ENCODE assay signal across 18 mouse cellular contexts in the genomic region with DNA sequence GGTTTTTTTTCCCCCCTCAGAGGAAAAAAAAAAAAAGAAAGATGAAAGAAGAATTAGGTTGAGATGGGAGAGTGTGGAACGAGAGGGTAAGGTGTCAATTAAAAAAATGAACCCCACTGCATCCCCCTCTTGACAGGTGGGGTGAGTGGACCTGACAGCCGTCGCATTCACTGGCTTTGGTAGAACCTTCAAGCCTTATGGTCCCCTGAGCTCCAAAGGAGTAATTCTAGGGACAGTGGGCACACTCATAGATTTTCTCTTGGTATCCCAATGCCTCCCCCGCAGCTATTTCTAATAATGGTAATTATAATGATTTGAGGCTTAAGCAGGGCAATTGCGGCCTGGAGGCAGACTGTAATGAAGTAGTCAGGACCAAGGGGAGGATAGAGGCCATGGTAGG.
DNase-seq lines count a peak whose midpoint lies in the region; ATAC-seq lines count a peak whose summit lies in the region.
"Had no signal": no experiment of that assay in that cellular context is flagged by ENCODE, and none has a peak within 500 bp of the region (broad histone marks: within the 10 kb centered on the region; RNA-seq: fewer than 3 reads in every experiment).

No protein-coding gene starts in this region.

- peaks cover 36% of the 10 kb centered on the region for H3K4me1 ChIP-seq in midbrain, embryonic 12.5 days
- H3K4me1 ChIP-seq in midbrain, embryonic 11.5 days (ENCODE audit: control insufficient read depth, insufficient read depth, low read length): no peaks in the 10 kb centered on the region
- H3K4me1 ChIP-seq in neural tube, embryonic 13.5 days (replicated peaks): peaks cover 44% of the 10 kb centered on the region

- H3K4me2 ChIP-seq in midbrain, embryonic 12.5 days (replicated peaks): no peak overlapping the region
- no peak overlapping the region for H3K4me2 ChIP-seq in midbrain, embryonic 11.5 days
- H3K4me2 ChIP-seq in neural tube, embryonic 13.5 days: no peak overlapping the region
- H3K4me2 ChIP-seq: embryonic facial prominence, embryonic 15.5 days; heart, embryonic 12.5 days; hindbrain, embryonic 15.5 days had no signal

- peak; percentile 54; the same call in 1 of the 2 replicates for ATAC-seq in midbrain, embryonic 12.5 days (ENCODE audit: low FRiP score, low read depth)
- no peak for ATAC-seq in midbrain, embryonic 11.5 days (ENCODE audit: low FRiP score)
- no peak for ATAC-seq in neural tube, embryonic 13.5 days (ENCODE audit: low read depth)
- ATAC-seq: forebrain, embryonic 16.5 days had no signal

- no peak overlapping the region for H3K4me3 ChIP-seq in midbrain, embryonic 12.5 days
- H3K4me3 ChIP-seq in midbrain, embryonic 11.5 days (ENCODE audit: low read depth, low read length): no peak overlapping the region
- no peak overlapping the region for H3K4me3 ChIP-seq in neural tube, embryonic 13.5 days
- H3K4me3 ChIP-seq: embryonic facial prominence, embryonic 15.5 days; erythroblast, embryonic 14.5 days; forebrain, embryonic 10.5 days; heart, embryonic 12.5 days; hindbrain, embryonic 15.5 days had no signal

- H3K27ac ChIP-seq in midbrain, embryonic 12.5 days (replicated peaks): peak overlapping the region; percentile 58
- H3K27ac ChIP-seq in midbrain, embryonic 11.5 days (ENCODE audit: low read depth, low read length): no peak overlapping the region
- H3K27ac ChIP-seq in neural tube, embryonic 13.5 days (replicated peaks): peak overlapping the region; percentile 42; the same call in 1 of the 2 replicates
- H3K27ac ChIP-seq: embryonic facial prominence, embryonic 15.5 days; forebrain, embryonic 10.5 days; hindbrain, embryonic 15.5 days had no signal

- 87% methylated on average over 5 of the region's 5 CpGs for WGBS in midbrain, embryonic 12.5 days
- 85% methylated on average over 5 of the region's 5 CpGs for WGBS in midbrain, embryonic 11.5 days
- 71% methylated on average over 5 of the region's 5 CpGs for whole genome bisulfite sequencing in neural tube, embryonic 13.5 days

- intact Hi-C loops in left cerebral cortex, postnatal 14 days (cut with DNase I): no loop called here

- H3K9ac ChIP-seq in midbrain, embryonic 12.5 days (replicated peaks): no peak overlapping the region
- H3K9ac ChIP-seq in midbrain, embryonic 11.5 days (ENCODE audit: low read length): no peak overlapping the region
- H3K9ac ChIP-seq in neural tube, embryonic 13.5 days: no peak overlapping the region
- H3K9ac ChIP-seq: embryonic facial prominence, embryonic 15.5 days; heart, embryonic 12.5 days; hindbrain, embryonic 15.5 days had no signal

- no peaks in the 10 kb centered on the region for H3K9me3 ChIP-seq in midbrain, embryonic 12.5 days
- H3K9me3 ChIP-seq in midbrain, embryonic 11.5 days (ENCODE audit: control insufficient read depth, low read length): no peaks in the 10 kb centered on the region
- no peaks in the 10 kb centered on the region for H3K9me3 ChIP-seq in neural tube, embryonic 13.5 days
- H3K9me3 ChIP-seq: embryonic facial prominence, embryonic 15.5 days; forebrain, embryonic 10.5 days; heart, embryonic 12.5 days; hindbrain, embryonic 15.5 days had no signal

- H3K36me3 ChIP-seq in midbrain, embryonic 12.5 days: no peaks in the 10 kb centered on the region
- no peaks in the 10 kb centered on the region for H3K36me3 ChIP-seq in midbrain, embryonic 11.5 days (ENCODE audit: control insufficient read depth, insufficient read depth, low read length)
- no peaks in the 10 kb centered on the region for H3K36me3 ChIP-seq in neural tube, embryonic 13.5 days
- H3K36me3 ChIP-seq: embryonic facial prominence, embryonic 15.5 days; forebrain, embryonic 10.5 days; hindbrain, embryonic 15.5 days had no signal

- no peaks in the 10 kb centered on the region for H3K27me3 ChIP-seq in midbrain, embryonic 12.5 days
- H3K27me3 ChIP-seq in midbrain, embryonic 11.5 days (ENCODE audit: control insufficient read depth, insufficient read depth, low read length): no peaks in the 10 kb centered on the region
- no peaks in the 10 kb centered on the region for H3K27me3 ChIP-seq in neural tube, embryonic 13.5 days
- H3K27me3 ChIP-seq: embryonic facial prominence, embryonic 15.5 days; heart, embryonic 12.5 days; hindbrain, embryonic 15.5 days had no signal

- peak; percentile 52 for DNase-seq in heart, adult 11 months
- DNase-seq in heart, adult 18-20 months: no peak
- no peak for DNase-seq in midbrain, embryonic 11.5 days (ENCODE audit: low spot score, missing footprints)
- DNase-seq in neural tube, embryonic 10.5 days (ENCODE audit: extremely low spot score, low spot score): no peak
- DNase-seq in left cerebral cortex, postnatal 14 days (ENCODE audit: low spot score in 2 of 2): no peak
- DNase-seq: cerebellum, adult 11 months; cerebellum, adult 8-10 months; cerebellum, postnatal 14 days; embryo, embryonic 11 days; gastrocnemius, postnatal 10 days had no signal
